Mouse (Mus musculus) heart, embryonic 14.5 days (tissue): Measurements from ENCODE around the gene Apmap. TPM values are rescaled to one million over a fixed set of nuclear protein-coding genes. Genes with fewer than 3 reads are reported as not detected.

Experiments
- ATAC-seq: fragments of 200-750 bp; cut with Nextera tagmentation; 2 replicates; pipeline ENCODE4 v1.8.0; 2017; ENCODE audit warnings: low read depth, moderate TSS enrichment; ENCODE audit not compliant: insufficient number of reproducible peaks, insufficient read depth, low FRiP score
- H3K27ac ChIP-seq, 2 experiments: fragments of 200-500 bp in 1 of 2; fragments of 300-500 bp in 1 of 2; sonication (generic) in 1 of 2; replicated peaks in 1 of 2; 2 replicates each; pipeline ENCODE4 v1.5.1; 2012 to 2014; ENCODE audit warnings: low read depth in 2 of 2, low read length in 2 of 2, control low read depth in 1 of 2, mild to moderate bottlenecking in 1 of 2, mixed read lengths in 1 of 2; ENCODE audit not compliant: control insufficient read depth in 1 of 2, insufficient read depth in 1 of 2
- H3K27me3 ChIP-seq: fragments of 300-500 bp; sonication (generic); 2 replicates; pipeline ENCODE4 v1.6.1; 2014; ENCODE audit warnings: mild to moderate bottlenecking, low read length, control low read depth; ENCODE audit not compliant: control insufficient read depth, insufficient read depth
- H3K36me3 ChIP-seq: fragments of 300-500 bp; sonication (generic); 2 replicates; pipeline ENCODE4 v1.6.1; 2014; ENCODE audit warnings: mild to moderate bottlenecking, control low read depth, low read length, mixed read lengths; ENCODE audit not compliant: control insufficient read depth, insufficient read depth
- H3K4me1 ChIP-seq, 2 experiments: fragments of 200-500 bp in 1 of 2; fragments of 300-500 bp in 1 of 2; sonication (generic) in 1 of 2; 2 replicates each; pipeline ENCODE4 v1.6.1; 2012 to 2014; ENCODE audit warnings: low read length in 2 of 2, control low read depth in 1 of 2, mixed read lengths in 1 of 2; ENCODE audit not compliant: control insufficient read depth in 2 of 2, insufficient read depth in 2 of 2
- H3K4me2 ChIP-seq: fragments of 300-500 bp; sonication (generic); 2 replicates; pipeline ENCODE4 v1.6.1; 2014; ENCODE audit warnings: mild to moderate bottlenecking, low read length
- H3K4me3 ChIP-seq, 2 experiments: fragments of 200-500 bp in 1 of 2; fragments of 300-500 bp in 1 of 2; sonication (generic) in 1 of 2; 2 replicates each; pipeline ENCODE4 v1.5.1; 2012 to 2014; ENCODE audit warnings: low read length in 2 of 2, mild to moderate bottlenecking in 2 of 2, control low read depth in 1 of 2, low read depth in 1 of 2, moderate library complexity in 1 of 2; ENCODE audit not compliant: control insufficient read depth in 1 of 2, insufficient read depth in 1 of 2
- H3K9ac ChIP-seq: fragments of 300-500 bp; sonication (generic); 2 replicates; pipeline ENCODE4 v1.6.1; 2014; ENCODE audit warnings: mild to moderate bottlenecking, low read length
- H3K9me3 ChIP-seq: fragments of 300-500 bp; sonication (generic); 2 replicates; pipeline ENCODE4 v1.6.1; 2016; ENCODE audit warnings: low read length, control low read depth; ENCODE audit not compliant: control insufficient read depth
- WGBS: fragments of 180-500 bp; shearing (Covaris S2); extraction: QIAGEN DNeasy Blood & Tissue Kit; methylation state at CpG from one replicate; pipeline ENCODE4 v1.1.7; 2014; 5-methylcytosine and 5-hydroxymethylcytosine counted together
- polyA plus RNA-seq: library from polyadenylated mRNA; unstranded; fragments of >200 nt; fragmentation: Nextera tagmentation; extraction: Ambion mirVana; gene quantifications from 2 replicates; pipeline ENCODE4 v1.2.1, GENCODE M21; 2014

The Apmap gene
- polyA plus RNA-seq, 1 experiment from 2014 or later: 27.4 TPM

GRCm38 (mm10) chr2:150648300-150648895 lies 40.0 kb upstream of the Apmap start:
- no peak overlapping the region for H3K9ac ChIP-seq
- H3K4me1 ChIP-seq: peaks cover 17% of the 10 kb centered on the region in 2 experiments
- H3K4me2 ChIP-seq: no peak overlapping the region
- no peak overlapping the region for H3K4me3 ChIP-seq
- 49% methylated on average over 13 of the region's 13 CpGs for WGBS
- H3K27me3 ChIP-seq: no peaks in the 10 kb centered on the region
- no peaks in the 10 kb centered on the region for H3K36me3 ChIP-seq
- no peaks in the 10 kb centered on the region for H3K9me3 ChIP-seq
- no peak for ATAC-seq
- H3K27ac ChIP-seq: no peak overlapping the region

- ATAC-seq: no peak
- Histone ChIP-seq H3K27ac (no peak overlapping the region), H3K9me3 (no peaks in the 10 kb centered on the region), H3K4me3 (no peak overlapping the region), H3K4me1 (peaks cover 17% of the 10 kb centered on the region in 2 experiments), H3K4me2 (no peak overlapping the region), H3K27me3 (no peaks in the 10 kb centered on the region), H3K36me3 (no peaks in the 10 kb centered on the region), H3K9ac (no peak overlapping the region)
- WGBS: 78% methylated on average over 14 of the region's 14 CpGs
These were observed 39.4 kb upstream of the Apmap start for GRCm38 (mm10) chr2:150647681-150648299.

- no peak overlapping the region for H3K9ac ChIP-seq
- ATAC-seq: no peak
- 85% methylated on average over 8 of the region's 8 CpGs for WGBS
- no peak overlapping the region for H3K27ac ChIP-seq
- peaks cover 17% of the 10 kb centered on the region in 2 experiments for H3K4me1 ChIP-seq
- no peaks in the 10 kb centered on the region for H3K9me3 ChIP-seq
- H3K36me3 ChIP-seq: no peaks in the 10 kb centered on the region
- no peak overlapping the region for H3K4me2 ChIP-seq
- H3K4me3 ChIP-seq: no peak overlapping the region
- no peaks in the 10 kb centered on the region for H3K27me3 ChIP-seq
These were observed 38.2 kb upstream of the Apmap start for GRCm38 (mm10) chr2:150646411-150647121.

- Histone ChIP-seq H3K4me2 (no peak overlapping the region), H3K27ac (no peak overlapping the region), H3K4me1 (peaks cover 4 to 9% of the 10 kb centered on the region in 2 experiments; a peak in 3 of 4 replicates), H3K4me3 (no peak overlapping the region), H3K9ac (no peak overlapping the region), H3K9me3 (no peaks in the 10 kb centered on the region), H3K36me3 (no peaks in the 10 kb centered on the region), H3K27me3 (no peaks in the 10 kb centered on the region)
- 89% methylated on average over 4 of the region's 4 CpGs for WGBS
- ATAC-seq: no peak
These were observed 36.9 kb upstream of the Apmap start for GRCm38 (mm10) chr2:150645225-150645624.

GRCm38 (mm10) chr2:150643726-150644415 lies 35.5 kb upstream of the Apmap start:
- no peak for ATAC-seq
- Histone ChIP-seq H3K9me3 (no peaks in the 10 kb centered on the region), H3K4me3 (no peak overlapping the region), H3K4me2 (no peak overlapping the region), H3K27me3 (no peaks in the 10 kb centered on the region), H3K9ac (no peak overlapping the region), H3K4me1 (no peaks in the 10 kb centered on the region), H3K36me3 (no peaks in the 10 kb centered on the region), H3K27ac (no peak overlapping the region)
- WGBS: 76% methylated on average over 8 of the region's 8 CpGs

- Histone ChIP-seq H3K27ac (no peak overlapping the region), H3K4me1 (no peaks in the 10 kb centered on the region), H3K27me3 (no peaks in the 10 kb centered on the region), H3K9ac (no peak overlapping the region), H3K9me3 (no peaks in the 10 kb centered on the region), H3K4me2 (no peak overlapping the region), H3K36me3 (no peaks in the 10 kb centered on the region), H3K4me3 (no peak overlapping the region)
- WGBS: 93% methylated on average over 1 of the region's 1 CpGs
- no peak for ATAC-seq
These were observed 34.8 kb upstream of the Apmap start for GRCm38 (mm10) chr2:150643166-150643565.

- no peak overlapping the region for H3K9ac ChIP-seq
- no peak for ATAC-seq
- WGBS: 44% methylated on average over 2 of the region's 2 CpGs
These were observed 30.0 kb upstream of the Apmap start for GRCm38 (mm10) chr2:150638370-150638733.

More at GRCm38 (mm10) chr2:150638370-150638733, 30.0 kb upstream of the Apmap start:
- Histone ChIP-seq H3K4me2 (no peak overlapping the region), H3K9me3 (no peaks in the 10 kb centered on the region), H3K36me3 (no peaks in the 10 kb centered on the region), H3K27me3 (no peaks in the 10 kb centered on the region), H3K4me1 (no peaks in the 10 kb centered on the region), H3K4me3 (no peak overlapping the region), H3K27ac (no peak overlapping the region)
